Mouse (Mus musculus): ENCODE measurements around the gene Adamts7. TPM values are rescaled to one million over a fixed set of nuclear protein-coding genes. Genes with fewer than 3 reads are reported as not detected.

Gene Adamts7
- total RNA-seq, 2 experiments from 2014 or later: 0.41 to 0.59 TPM

GRCm38 (mm10) chr9:90204396-90204915, 41.6 kb downstream of the Adamts7 start:
- Histone ChIP-seq H3K4me3 (no peak overlapping the region), H3K27ac (no peak overlapping the region)
- intact Hi-C loops (cut with DNase I): no loop called here
- peak; percentile 40 for TF ChIP-seq CTCF (IDR thresholded peaks at IDR 0.05)
- no peak for DNase-seq

- intact Hi-C loops (cut with DNase I): loop anchor here (1.0 kb wide), 2 partner anchors 64 to 240 kb away; partner anchors contain the start of gene Tbc1d2b
- Histone ChIP-seq H3K4me3 (no peak overlapping the region), H3K27ac (no peak overlapping the region)
- DNase-seq: peak; percentile 87
- peak; percentile 91; the same call in 1 of the 2 replicates for TF ChIP-seq CTCF (IDR thresholded peaks at IDR 0.05)
Observed at GRCm38 (mm10) chr9:90206500-90206899, 43.6 kb downstream of the Adamts7 start.

GRCm38 (mm10) chr9:90207808-90208207, 44.9 kb downstream of the Adamts7 start:
- no peak overlapping the region for H3K4me3 ChIP-seq
- no peak for DNase-seq
- intact Hi-C loops (cut with DNase I): no loop called here
- no peak for TF ChIP-seq CTCF (IDR thresholded peaks at IDR 0.05)
- H3K27ac ChIP-seq: peak overlapping the region; percentile 40; the same call in 1 of the 2 replicates

- H3K4me3 ChIP-seq: no peak overlapping the region
- TF ChIP-seq CTCF (IDR thresholded peaks at IDR 0.05): no peak
- DNase-seq: no peak
- intact Hi-C loops (cut with DNase I): no loop called here
- H3K27ac ChIP-seq: no peak overlapping the region
Observed at GRCm38 (mm10) chr9:90208655-90209054, 45.8 kb downstream of the Adamts7 start.

- intact Hi-C loops (cut with DNase I): no loop called here
- TF ChIP-seq CTCF (IDR thresholded peaks at IDR 0.05): no peak
- Histone ChIP-seq H3K4me3 (no peak overlapping the region), H3K27ac (no peak overlapping the region)
- DNase-seq: no peak
Observed at GRCm38 (mm10) chr9:90213127-90213526, 50.3 kb downstream of the Adamts7 start.

GRCm38 (mm10) chr9:90216259-90217001, 53.6 kb downstream of the Adamts7 start:
- no peak for TF ChIP-seq CTCF (IDR thresholded peaks at IDR 0.05)
- no peak for DNase-seq
- intact Hi-C loops (cut with DNase I): no loop called here
- no peak overlapping the region for H3K4me3 ChIP-seq
- peak overlapping the region; percentile 31; the same call in 1 of the 2 replicates for H3K27ac ChIP-seq

- Histone ChIP-seq H3K4me3 (no peak overlapping the region), H3K27ac (no peak overlapping the region)
- intact Hi-C loops (cut with DNase I): no loop called here
- TF ChIP-seq CTCF (IDR thresholded peaks at IDR 0.05): no peak
- DNase-seq: no peak
Observed at GRCm38 (mm10) chr9:90217501-90217900, 54.6 kb downstream of the Adamts7 start.

GRCm38 (mm10) chr9:90222275-90222674, 59.4 kb downstream of the Adamts7 start:
- H3K4me3 ChIP-seq: no peak overlapping the region
- intact Hi-C loops (cut with DNase I): no loop called here
- no peak for TF ChIP-seq CTCF (IDR thresholded peaks at IDR 0.05)
- no peak overlapping the region for H3K27ac ChIP-seq
- no peak for DNase-seq

GRCm38 (mm10) chr9:90226081-90226741, 63.3 kb downstream of the Adamts7 start:
- Histone ChIP-seq H3K27ac (peak overlapping the region; percentile 82), H3K4me3 (peak overlapping the region; percentile 64)
- no peak for TF ChIP-seq CTCF (IDR thresholded peaks at IDR 0.05)
- peak; percentile 48 for DNase-seq
- intact Hi-C loops (cut with DNase I): no loop called here

GRCm38 (mm10) chr9:90226742-90227096, 63.9 kb downstream of the Adamts7 start:
- Histone ChIP-seq H3K27ac (peak overlapping the region; percentile 82), H3K4me3 (peak overlapping the region; percentile 64)
- no peak for TF ChIP-seq CTCF (IDR thresholded peaks at IDR 0.05)
- DNase-seq: no peak
- intact Hi-C loops (cut with DNase I): no loop called here

- Histone ChIP-seq H3K4me3 (peak overlapping the region; percentile 64), H3K27ac (peak overlapping the region; percentile 82)
- intact Hi-C loops (cut with DNase I): no loop called here
- no peak for DNase-seq
- peak; percentile 53 for TF ChIP-seq CTCF (IDR thresholded peaks at IDR 0.05)
Observed at GRCm38 (mm10) chr9:90227171-90227570, 64.3 kb downstream of the Adamts7 start.

GRCm38 (mm10) chr9:90232781-90233690, 70.2 kb downstream of the Adamts7 start:
- TF ChIP-seq CTCF (IDR thresholded peaks at IDR 0.05): no peak
- intact Hi-C loops (cut with DNase I): loop anchor here (5.0 kb wide), 1 partner anchor 39 kb away; the partner anchor contains the start of gene Tbc1d2b
- H3K27ac ChIP-seq: no peak overlapping the region
- DNase-seq: no peak
- no peak overlapping the region for H3K4me3 ChIP-seq

All from gastrocnemius, adult 2 months (tissue).